Mouse (Mus musculus): ENCODE results near the gene 1700001P01Rik.
"Not testable (repeated sequence)": the region's sequence is repeated elsewhere in the genome, so short reads cannot be mapped to it uniquely, and the experiment has no call there.

The 1700001P01Rik gene

DNA sequence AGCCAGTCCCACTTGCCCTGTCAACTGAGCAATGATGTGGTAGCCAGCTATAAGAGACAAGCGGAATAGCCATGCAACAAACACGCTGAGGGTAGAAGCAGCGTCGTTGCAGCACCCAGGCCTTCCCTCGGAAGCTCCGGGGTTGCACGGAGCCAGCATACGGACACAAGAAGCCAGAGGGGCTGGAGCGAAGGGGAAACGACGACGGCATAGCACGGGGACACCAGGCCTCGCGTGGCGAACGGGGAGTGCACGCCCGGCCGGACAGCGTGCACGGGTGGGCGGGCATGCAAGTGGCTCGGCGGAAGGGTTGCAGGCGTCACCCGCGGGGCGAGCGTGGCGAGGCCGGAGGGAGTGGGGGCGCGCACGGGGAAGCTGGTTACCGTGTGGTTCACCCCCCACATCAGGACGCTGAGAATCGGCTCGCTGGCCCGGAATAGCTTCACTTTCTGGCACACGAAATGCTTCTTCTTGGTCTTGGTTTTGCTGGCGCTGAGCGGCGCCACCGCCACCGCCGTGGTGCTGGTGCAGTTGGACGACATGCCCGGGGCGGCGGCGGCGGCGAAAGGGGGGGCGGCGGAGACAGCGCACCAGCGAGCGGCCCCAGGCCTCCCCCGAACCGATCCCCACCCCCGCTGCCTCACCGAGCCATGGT, 31.5 kb downstream of the 1700001P01Rik start, which contains the start of gene Pip4k2b:
Gene Pip4k2b, minus strand, starts transcription at position 642 of the 655 bp plus-strand sequence.
- no peak for DNase-seq

DNA sequence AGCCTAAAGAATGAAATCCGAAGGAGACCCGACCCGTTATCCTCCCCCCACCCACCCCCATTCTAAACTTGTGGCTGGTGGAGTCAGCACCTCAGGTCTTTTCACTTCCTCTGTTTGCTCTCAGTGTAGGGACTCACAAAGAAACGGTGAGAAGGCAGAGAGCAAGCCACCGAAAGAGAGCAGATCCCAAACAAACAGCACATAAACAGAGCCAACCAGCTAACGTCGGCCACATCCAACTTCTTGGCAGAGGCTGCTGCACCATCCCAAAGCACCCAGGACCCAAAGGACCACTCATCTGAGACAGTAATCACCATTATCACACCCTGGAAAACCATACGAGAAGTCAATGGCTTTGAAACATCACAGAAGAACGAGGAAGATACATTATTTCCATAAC, 32.3 kb downstream of the 1700001P01Rik start:
- peak; percentile 43 for DNase-seq

DNA sequence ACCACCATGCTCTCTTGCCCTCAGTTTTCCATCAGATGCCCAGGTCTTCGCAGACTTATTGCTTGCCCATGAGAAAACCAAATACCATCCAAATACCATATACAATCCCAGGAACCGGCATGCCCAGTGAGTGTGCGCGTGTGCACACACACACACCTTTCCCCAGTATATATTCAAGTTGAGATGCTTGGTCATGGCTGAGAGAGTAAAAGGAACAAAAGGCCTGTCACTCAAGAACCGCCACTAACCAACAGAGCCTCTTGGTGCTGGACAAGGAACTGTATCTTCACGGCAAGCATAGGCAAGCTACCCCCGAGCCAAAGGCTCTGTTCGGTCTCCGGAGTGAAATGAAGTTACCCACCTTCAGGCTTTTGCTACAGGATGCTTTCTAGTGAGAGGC, 33.1 kb downstream of the 1700001P01Rik start:
- DNase-seq: no peak

- no peak for DNase-seq
Observed at GRCm38 (mm10) chr11:97742157-97742556, 33.6 kb downstream of the 1700001P01Rik start.

GRCm38 (mm10) chr11:97740190-97740589, 35.5 kb downstream of the 1700001P01Rik start:
- peak; percentile 46 for DNase-seq

DNA sequence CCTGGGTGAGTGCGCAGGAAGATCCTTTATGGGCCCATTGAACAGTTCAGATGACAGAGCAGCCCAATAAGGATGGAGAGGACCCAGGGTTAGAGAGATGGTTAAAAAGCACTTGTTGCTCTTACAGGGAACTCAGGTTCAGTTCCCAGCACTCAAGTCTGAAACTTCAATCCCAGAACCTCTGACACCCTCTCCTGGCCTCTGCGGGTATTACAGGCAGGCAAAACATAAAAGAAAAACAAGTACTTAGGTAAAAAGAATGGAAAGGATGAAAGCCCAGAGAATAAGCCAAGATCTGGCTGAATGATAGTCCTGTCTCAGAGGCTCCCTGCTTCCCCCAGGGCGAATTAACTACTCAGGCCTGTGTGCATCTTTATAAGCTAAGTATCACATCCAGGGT, 36.6 kb downstream of the 1700001P01Rik start:
- no peak for DNase-seq

DNA sequence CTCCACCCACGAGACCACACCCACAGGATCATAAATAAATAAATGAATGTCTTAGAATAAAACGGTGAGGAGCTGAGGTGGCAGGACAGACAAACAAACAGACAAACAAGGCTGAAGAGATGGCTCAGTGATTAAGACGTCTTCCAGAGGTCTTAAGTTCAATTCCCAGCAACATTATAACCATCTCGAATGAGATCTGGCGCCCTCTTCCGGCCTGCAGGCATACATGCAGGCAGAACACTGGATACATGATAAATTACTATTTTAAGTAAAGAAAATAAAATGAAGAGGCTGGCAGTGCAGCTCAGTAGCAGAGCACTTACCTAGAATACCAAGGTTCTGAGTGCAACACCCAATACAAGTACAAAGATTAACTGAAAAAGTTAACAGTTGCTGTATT, 37.0 kb downstream of the 1700001P01Rik start:
- no peak for DNase-seq

DNA sequence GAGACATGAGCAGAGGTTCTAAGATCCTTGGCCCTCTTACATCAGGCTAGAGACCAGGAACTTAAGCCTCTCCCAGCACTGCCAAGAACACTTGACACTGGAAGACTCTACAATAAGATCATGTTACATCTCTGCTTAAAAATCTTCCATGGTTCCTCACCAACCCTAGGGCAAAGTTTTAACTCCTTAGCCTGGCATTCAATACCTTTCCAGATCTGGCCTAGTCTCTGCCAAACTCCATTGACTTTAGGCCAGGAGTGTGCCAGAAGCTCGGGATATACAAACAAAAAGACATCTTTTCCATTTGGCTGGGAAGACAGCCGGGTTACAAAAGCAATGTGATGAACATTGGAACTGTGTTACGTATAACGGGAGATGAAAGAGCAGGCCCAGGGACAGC, 38.1 kb downstream of the 1700001P01Rik start:
- DNase-seq: no peak

GRCm38 (mm10) chr11:97736645-97737044, 39.1 kb downstream of the 1700001P01Rik start:
- DNase-seq: no peak

GRCm38 (mm10) chr11:97734810-97735209, 40.9 kb downstream of the 1700001P01Rik start:
- DNase-seq: not testable (repeated sequence)

GRCm38 (mm10) chr11:97733689-97734088, 42.0 kb downstream of the 1700001P01Rik start:
- no peak for DNase-seq

DNA sequence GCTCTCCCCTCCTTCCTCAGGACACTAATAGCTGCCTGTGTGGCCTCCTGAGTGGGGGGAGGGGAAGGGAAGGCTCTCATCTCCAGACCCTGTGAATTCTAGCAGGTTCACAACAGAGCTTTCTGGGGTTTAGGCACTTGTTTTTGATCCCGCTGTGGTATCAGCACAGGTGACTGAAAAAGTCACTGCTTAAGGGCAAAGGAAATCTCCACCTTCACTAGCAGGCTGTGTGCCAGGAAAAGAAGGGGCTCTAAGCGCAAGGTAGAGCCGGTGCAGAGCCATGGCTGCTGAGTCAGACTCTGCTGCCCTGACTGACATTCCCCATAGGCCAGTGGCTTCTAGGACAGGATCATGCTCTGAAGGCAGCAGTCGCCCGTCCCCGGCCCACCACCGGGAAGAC, 47.0 kb downstream of the 1700001P01Rik start:
- no peak for DNase-seq

DNA sequence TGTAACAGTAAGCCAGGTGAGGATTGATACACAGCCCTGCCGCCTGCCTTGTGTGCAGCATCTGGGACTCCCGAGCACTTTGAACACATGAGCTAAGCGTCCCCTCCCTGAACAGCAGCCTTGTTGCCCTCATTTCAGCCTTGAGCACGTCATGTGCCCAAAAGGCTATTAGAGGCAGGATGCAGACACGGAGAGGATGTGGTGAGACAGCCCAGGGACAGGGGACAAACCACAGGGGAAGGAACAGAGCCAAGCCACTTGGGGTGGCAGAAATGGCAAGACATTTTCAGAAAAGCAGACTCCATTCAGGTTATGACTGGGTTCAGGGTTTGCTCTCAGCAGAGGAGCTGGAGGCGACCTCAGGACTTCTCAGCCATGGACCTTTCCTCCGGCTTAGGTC, 47.4 kb downstream of the 1700001P01Rik start:
- peak; percentile 52 for DNase-seq

DNA sequence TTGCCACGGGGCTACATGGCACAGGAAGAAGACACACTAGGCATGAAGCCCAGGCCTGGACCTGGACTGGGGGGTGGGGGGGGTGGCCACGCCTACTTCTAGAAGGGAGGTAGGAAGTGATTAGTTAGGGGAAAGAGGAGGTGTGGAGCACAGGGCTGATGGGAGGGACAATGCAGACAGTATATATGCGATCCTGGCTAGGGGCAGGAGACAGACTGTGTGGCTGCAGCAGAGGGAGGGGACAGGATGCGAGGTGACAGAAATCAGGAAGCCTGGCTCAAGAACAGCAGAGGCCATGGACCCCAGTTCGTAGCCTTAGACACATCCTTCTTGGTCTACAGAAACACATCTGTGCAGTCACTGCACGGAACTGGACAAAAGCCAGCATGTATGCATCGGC, 52.0 kb downstream of the 1700001P01Rik start:
- DNase-seq: no peak
